Mouse (Mus musculus) stomach, postnatal 0 days (tissue): ENCODE measurements at regions not wholly inside any gene's neighbourhood (a gene's known extent, or its start where the extent isn't known, plus 50 kb on each side); places are given as distances from the start of the nearest gene placed in this dataset.

ENCODE experiments used
- CTCF ChIP-seq: IDR thresholded peaks from 2 replicates; pipeline ENCODE4 v1.5.1; 2016; ENCODE audit warnings: antibody characterized with exemption, low read depth, mild to moderate bottlenecking, moderate library complexity
- EP300 ChIP-seq: optimal IDR thresholded peaks from 2 replicates; pipeline ENCODE3; 2016; ENCODE audit warnings: antibody characterized with exemption

DNA sequence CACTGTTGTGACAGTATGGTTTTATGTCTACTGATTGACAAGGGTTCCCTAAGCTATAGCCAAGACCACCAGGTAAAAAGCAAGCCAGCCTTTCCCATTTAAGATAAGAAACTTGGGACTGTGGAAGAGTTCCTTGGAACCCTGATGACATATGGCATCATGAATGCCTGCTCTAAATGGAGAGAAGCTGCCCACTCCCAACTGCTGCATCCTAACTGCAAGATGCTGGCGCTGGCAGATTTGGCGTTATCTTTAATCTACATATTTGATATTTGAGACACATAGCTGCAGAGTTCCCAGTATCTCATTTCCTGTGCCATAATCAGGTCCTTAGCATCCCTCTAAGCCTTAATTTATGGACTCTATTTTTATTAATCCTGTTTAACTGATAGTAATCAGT, 200.4 kb upstream of the Arpp21 start:
- TF ChIP-seq CTCF (no peak), EP300 (no peak)
